Mouse (Mus musculus): ENCODE results near the gene Tnrc6b.

DNA sequence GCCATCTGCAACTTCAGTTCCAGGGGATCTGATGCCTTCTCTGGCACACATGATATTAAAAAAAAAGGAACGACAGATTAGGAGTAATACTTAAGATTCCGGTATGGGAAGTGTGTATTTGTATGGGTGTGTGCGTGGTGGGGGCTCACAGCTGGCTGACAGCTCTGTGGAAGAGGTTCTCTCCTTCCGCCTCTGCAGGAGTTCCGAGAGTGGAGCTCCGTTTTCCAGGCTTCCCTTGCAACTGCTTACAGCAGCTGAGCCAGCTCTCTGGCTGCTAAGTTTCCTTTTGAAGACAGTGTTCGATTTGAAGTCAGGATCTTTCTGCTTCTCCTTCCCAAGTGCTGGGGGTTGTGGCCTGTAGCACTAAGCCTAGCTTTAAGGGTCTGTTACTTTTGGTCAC lies 238.9 kb downstream of the Tnrc6b start:
- no peak for TF ChIP-seq CTCF (IDR thresholded peaks at IDR 0.05; ENCODE audit: low read depth, low read length)
- TF ChIP-seq POLR2AphosphoS5 (IDR thresholded peaks at IDR 0.05; ENCODE audit: insufficient replicate concordance, low read depth, low read length): no peak
- TF ChIP-seq GATA1 (IDR thresholded peaks at IDR 0.05; ENCODE audit: borderline replicate concordance, low read length): no peak
- no peak for TF ChIP-seq GATA2 (IDR thresholded peaks at IDR 0.05; ENCODE audit: borderline replicate concordance, low read depth, low read length)
- no peak for TF ChIP-seq TAL1 (conservative IDR thresholded peaks at IDR 0.05; ENCODE audit: low read depth, low read length)
